29 mouse cellular contexts compared by ENCODE assay signal in the genomic region with DNA sequence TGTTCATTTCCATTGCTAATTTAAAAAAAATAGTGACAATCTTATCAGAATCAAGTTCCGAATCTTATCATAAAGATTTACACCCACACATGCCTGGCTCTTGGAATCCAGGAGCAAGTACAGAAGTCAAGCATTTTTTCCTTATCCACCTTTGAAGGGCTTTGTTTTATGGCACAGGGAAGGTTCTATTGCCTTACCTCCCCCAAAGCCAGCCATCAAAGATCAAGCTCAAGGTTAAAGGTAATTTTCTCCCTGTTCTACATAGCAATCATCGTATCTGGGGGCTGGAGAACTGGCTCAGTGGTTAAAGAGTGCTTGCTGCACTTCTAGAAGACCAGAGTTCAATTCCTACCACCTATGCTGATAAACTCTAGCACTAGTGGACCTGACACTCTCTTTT.
"Had no signal": no experiment of that assay in that cellular context is flagged by ENCODE, and none has a peak within 500 bp of the region (broad histone marks: within the 10 kb centered on the region; RNA-seq: fewer than 3 reads in every experiment).

No protein-coding gene starts in this region.

- H3K9ac ChIP-seq: embryonic facial prominence, embryonic 12.5 days; embryonic facial prominence, embryonic 13.5 days; embryonic facial prominence, embryonic 15.5 days; forebrain, embryonic 12.5 days; forebrain, embryonic 13.5 days; forebrain, embryonic 15.5 days; forebrain, postnatal 0 days had no signal

- H3K4me1 ChIP-seq: forebrain, embryonic 12.5 days had no signal

- H3K27ac ChIP-seq: embryonic facial prominence, embryonic 10.5 days; embryonic facial prominence, embryonic 12.5 days; embryonic facial prominence, embryonic 13.5 days; embryonic facial prominence, embryonic 15.5 days; forebrain, embryonic 10.5 days; forebrain, embryonic 12.5 days; forebrain, embryonic 13.5 days; forebrain, embryonic 15.5 days; gastrocnemius, adult 2 months; heart, adult 2 months had no signal

- H3K4me2 ChIP-seq: embryonic facial prominence, embryonic 12.5 days; embryonic facial prominence, embryonic 13.5 days; embryonic facial prominence, embryonic 15.5 days; forebrain, embryonic 12.5 days; forebrain, embryonic 13.5 days; forebrain, embryonic 15.5 days had no signal

- ATAC-seq: forebrain, embryonic 13.5 days; forebrain, embryonic 14.5 days; forebrain, embryonic 15.5 days; forebrain, embryonic 16.5 days; forebrain, postnatal 0 days had no signal

- H3K9me3 ChIP-seq: embryonic facial prominence, embryonic 10.5 days; embryonic facial prominence, embryonic 12.5 days; embryonic facial prominence, embryonic 13.5 days; embryonic facial prominence, embryonic 15.5 days; forebrain, embryonic 10.5 days; forebrain, embryonic 12.5 days; forebrain, embryonic 13.5 days; forebrain, embryonic 15.5 days had no signal

- DNase-seq: cerebellum, adult 2 months; cerebellum, adult 8-10 months; cerebellum, adult 9-10 months; cerebellum, adult 9-11 months; cerebellum, postnatal 10 days; cerebellum, postnatal 14 days; cerebellum, postnatal 25 days; cerebellum, postnatal 36 days; embryo, embryonic 11 days; forebrain, postnatal 0 days; gastrocnemius, adult 2 months; gastrocnemius, postnatal 10 days; gastrocnemius, postnatal 14 days; gastrocnemius, postnatal 25 days; gastrocnemius, postnatal 36 days; heart, adult 11 months; heart, adult 18-20 months; heart, adult 2 months had no signal

- H3K36me3 ChIP-seq: forebrain, embryonic 15.5 days had no signal

- H3K4me3 ChIP-seq: embryonic facial prominence, embryonic 10.5 days; embryonic facial prominence, embryonic 12.5 days; embryonic facial prominence, embryonic 13.5 days; embryonic facial prominence, embryonic 15.5 days; erythroblast, embryonic 14.5 days; forebrain, embryonic 10.5 days; forebrain, embryonic 12.5 days; forebrain, embryonic 13.5 days; forebrain, embryonic 15.5 days; gastrocnemius, adult 2 months; heart, adult 2 months had no signal

- H3K27me3 ChIP-seq: embryonic facial prominence, embryonic 12.5 days; embryonic facial prominence, embryonic 13.5 days; embryonic facial prominence, embryonic 15.5 days; forebrain, embryonic 12.5 days; forebrain, embryonic 13.5 days; forebrain, embryonic 15.5 days had no signal
